Mouse (Mus musculus): Measurements from ENCODE around the gene Olfr370. TPM values are rescaled to one million over a fixed set of nuclear protein-coding genes. Genes with fewer than 3 reads are reported as not detected.

Gene Olfr370
- polyA plus RNA-seq, 1 experiment: not detected

Other genes starting within 250 kb of the Olfr370 start
- gene Ucp1, start 245.4 kb upstream of the Olfr370 start, polyA plus RNA-seq (2012; rRNA removed): 0.19 and 0.22 TPM in 2 replicates
- 12.5 and 12.9 TPM in 2 replicates for gene Elmod2, start 203.3 kb upstream of the Olfr370 start, polyA plus RNA-seq (2012; rRNA removed)
- not detected in 2 replicates for gene Mgat4d, start 187.3 kb upstream of the Olfr370 start, polyA plus RNA-seq (2012; rRNA removed)
- 8.9 and 9.2 TPM in 2 replicates for gene Clgn, start 145.9 kb upstream of the Olfr370 start, polyA plus RNA-seq (2012; rRNA removed)
- gene Scoc, start 77.4 kb upstream of the Olfr370 start, polyA plus RNA-seq (2012; rRNA removed): 264 and 324 TPM in 2 replicates
- 324 and 374 TPM in 2 replicates for gene Ndufb7, start 30.9 kb downstream of the Olfr370 start, polyA plus RNA-seq (2012; rRNA removed)
- 779 and 879 TPM in 2 replicates for gene Tecr, start 72.2 kb downstream of the Olfr370 start, polyA plus RNA-seq (2012; rRNA removed)
- 37.9 TPM in 2 replicates for gene Dnajb1, start 72.4 kb downstream of the Olfr370 start, polyA plus RNA-seq (2012; rRNA removed)
- gene Gipc1, start 116.9 kb downstream of the Olfr370 start, polyA plus RNA-seq (2012; rRNA removed): 86.3 and 90.2 TPM in 2 replicates
- gene Ptger1, start 130.9 kb downstream of the Olfr370 start, polyA plus RNA-seq (2012; rRNA removed): 2.2 TPM in 2 replicates
- gene Pkn1, start 163.4 kb downstream of the Olfr370 start, polyA plus RNA-seq (2012; rRNA removed): 51.9 and 61.9 TPM in 2 replicates
- 27.2 and 30.6 TPM in 2 replicates for gene Ddx39, start 179.4 kb downstream of the Olfr370 start, polyA plus RNA-seq (2012; rRNA removed)
- 21.8 and 23.0 TPM in 2 replicates for gene Adgre5, start 205.5 kb downstream of the Olfr370 start, polyA plus RNA-seq (2012; rRNA removed)